Mouse (Mus musculus): ENCODE measurements around the gene Rptor.
A peak's percentile ranks its signal among the peaks of the same experiment; 100 is the strongest.

Gene Rptor

GRCm38 (mm10) chr11:119862523-119863299, 260.0 kb downstream of the Rptor start:
- DNase-seq (ENCODE audit: low spot score) = no peak

DNA sequence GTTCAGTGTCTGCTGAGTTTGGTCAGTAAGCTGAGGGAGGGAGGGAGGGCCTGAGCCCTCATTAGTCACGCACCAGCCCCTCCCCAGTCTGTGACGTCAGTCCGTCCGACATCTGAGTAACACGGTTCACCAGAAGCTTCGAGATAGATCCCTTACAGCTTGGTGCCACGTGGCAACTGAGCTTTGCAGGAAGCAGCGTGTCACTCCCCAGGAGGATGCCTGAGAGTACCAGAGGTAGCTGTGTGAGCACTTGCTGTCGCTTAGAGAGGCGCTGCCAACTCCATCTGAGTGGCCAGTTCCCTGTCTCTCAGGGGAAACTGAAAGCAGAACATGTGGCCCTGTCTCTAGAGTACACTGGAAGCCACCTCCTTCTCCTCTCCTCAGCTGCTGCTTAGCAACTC, 260.7 kb downstream of the Rptor start:
- peak; percentile 37 for DNase-seq (ENCODE audit: low spot score)

DNA sequence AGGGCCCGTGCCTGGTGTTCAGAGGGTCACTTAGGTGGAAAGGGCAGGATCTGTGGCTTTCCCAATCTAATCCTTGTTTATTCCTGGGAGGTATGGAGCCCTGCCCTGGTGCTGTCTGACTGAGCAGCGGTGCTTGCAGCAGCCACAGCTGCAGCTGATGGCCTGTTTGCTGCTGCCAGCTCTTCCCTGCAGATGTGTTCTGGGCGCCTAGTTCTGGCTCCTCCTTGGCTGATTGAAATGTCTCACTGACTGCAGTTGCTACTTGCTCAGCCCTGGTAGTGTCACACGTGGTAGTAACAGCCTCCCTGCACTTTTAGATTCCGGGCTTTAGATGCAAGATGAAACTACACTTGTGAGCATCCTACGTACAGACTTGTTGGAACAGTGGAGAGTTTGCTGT, 264.1 kb downstream of the Rptor start:
- no peak for DNase-seq (ENCODE audit: low spot score)

- no peak for DNase-seq (ENCODE audit: low spot score)
These were observed 265.4 kb downstream of the Rptor start for GRCm38 (mm10) chr11:119868138-119868537.

DNA sequence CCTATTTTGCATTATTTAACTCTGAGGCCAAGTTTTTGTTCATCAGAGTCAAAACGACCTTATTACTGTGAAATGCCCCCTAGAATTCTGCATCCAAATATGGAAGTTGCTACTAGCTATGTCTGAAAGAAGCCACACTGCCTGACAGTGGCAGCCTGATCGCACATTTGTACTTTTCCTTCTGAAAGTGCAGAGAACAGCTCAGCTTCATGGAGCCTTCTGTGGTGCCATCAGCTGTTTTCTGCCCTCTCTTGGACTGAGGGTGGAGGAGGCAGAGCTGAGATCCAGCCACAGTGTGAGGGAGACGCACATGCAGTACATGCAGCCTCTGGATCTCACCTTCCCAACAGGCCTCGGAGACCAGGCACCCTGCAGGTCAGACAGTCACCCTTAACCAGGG, 265.9 kb downstream of the Rptor start:
- no peak for DNase-seq (ENCODE audit: low spot score)

DNA sequence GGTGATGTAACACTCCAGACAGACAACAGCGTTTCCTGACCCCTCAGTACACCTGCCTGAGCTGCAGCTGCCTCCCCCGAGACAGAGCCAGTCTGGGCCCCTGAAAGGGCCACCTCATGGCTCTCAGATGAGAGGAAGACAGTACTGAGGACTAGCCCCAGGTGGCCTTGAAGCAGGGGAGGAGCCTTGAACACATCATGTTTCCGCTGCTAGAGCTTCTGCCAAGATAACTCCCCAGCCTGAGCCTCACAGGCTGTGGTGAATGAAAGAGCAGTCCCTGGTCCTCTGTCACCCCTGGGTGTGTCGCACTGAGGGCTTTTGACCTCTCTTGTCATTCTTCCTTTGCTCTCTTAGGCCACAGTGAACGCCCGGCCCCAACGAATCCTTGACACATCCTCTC, 268.4 kb downstream of the Rptor start:
- DNase-seq (ENCODE audit: low spot score) = no peak

- no peak for DNase-seq (ENCODE audit: low spot score)
These were observed 270.9 kb downstream of the Rptor start for GRCm38 (mm10) chr11:119873643-119874042.

GRCm38 (mm10) chr11:119874841-119875240, 272.1 kb downstream of the Rptor start:
- DNase-seq (ENCODE audit: low spot score) = no peak

- DNase-seq (ENCODE audit: low spot score) = no peak
These were observed 273.0 kb downstream of the Rptor start for GRCm38 (mm10) chr11:119875685-119876084.

GRCm38 (mm10) chr11:119877124-119877523, 274.4 kb downstream of the Rptor start:
- no peak for DNase-seq (ENCODE audit: low spot score)

DNA sequence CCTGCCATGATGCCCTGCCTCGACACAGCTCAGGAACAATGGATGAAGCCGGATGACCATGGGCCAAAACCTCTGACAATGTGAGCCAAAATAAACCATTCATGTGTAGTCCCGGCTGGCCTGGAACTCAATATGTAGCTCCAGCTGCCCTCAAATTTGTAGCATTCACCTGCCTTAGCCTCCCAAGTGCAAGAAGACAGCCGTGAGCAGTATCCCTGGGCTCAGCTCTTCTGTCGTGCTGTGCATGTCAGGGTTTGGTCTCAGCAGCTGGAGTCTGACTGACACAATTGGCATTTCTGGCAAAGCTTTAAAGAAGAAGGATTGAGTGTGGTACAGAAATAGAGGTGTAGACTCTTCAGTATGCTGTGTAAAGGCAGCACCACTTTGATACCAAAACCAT, 276.9 kb downstream of the Rptor start:
- DNase-seq (ENCODE audit: low spot score) = no peak

DNA sequence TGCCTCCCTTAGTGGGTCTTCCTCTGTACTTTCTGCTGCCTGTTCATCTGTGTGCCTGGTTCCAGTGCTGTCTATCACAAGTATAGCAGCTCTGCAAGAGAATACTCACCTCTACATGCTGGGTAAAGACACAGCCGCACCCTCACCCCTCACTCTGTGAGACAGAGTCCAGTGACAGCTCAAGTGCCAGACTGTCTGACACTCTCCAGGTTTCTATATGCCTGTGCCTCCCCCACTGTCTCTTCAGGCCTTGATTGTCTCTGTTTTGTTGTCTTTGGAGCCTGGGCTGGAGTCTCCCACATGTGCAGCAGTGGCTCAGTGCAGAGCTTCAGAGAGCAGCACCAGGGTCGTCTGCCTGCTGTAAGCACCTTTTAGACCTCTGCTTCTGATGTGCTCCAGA, 280.9 kb downstream of the Rptor start:
- DNase-seq (ENCODE audit: low spot score) = no peak

DNA sequence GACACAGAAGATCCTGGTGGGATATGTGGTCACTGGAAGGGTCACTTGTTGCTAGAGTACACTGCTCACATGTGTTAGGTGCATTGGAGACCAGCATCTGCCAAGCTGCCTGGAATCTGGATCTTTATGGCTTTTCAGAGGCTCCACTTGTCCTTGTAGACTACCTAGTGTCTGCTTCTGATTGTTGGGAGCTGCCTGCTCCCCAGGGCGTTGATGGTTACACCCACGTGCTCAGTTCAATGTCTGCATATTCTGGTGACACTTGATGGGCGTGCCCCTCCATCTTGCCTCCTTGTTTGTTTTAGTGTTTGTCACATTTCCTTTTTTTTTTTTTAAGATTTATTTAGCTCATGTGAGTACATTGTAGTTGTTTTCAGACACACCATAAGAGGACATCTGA, 287.3 kb downstream of the Rptor start:
- no peak for DNase-seq (ENCODE audit: low spot score)

DNA sequence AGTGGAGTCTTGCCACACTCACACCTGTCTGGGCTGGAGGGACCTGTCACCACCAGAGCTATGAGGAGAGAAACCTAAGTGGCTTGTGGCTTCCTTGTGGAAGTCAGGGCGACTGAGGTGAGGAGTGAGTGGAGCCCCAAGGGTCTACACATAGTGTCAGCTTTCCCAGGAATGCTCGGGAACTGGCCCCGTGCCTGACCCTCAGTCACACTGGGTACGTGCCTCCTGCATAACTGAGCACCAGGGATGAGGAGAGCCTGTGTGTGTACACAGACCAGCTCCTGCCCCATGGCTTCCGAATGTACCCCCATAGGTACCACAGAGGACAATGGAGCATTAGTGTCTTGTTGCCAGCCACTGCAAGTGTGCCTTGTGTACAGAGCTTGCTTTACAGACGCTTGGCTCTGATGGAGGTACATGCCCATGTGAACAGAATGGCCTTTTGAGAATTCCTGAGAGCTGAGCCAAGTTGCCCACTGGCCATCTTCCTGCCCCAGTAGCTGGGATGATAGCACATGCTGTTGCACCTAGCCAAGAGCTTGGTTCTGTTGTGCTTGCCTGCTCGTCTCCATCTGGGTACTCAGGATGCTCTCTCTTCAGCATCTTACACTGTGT, 289.0 kb downstream of the Rptor start:
- DNase-seq (ENCODE audit: low spot score) = no peak

DNA sequence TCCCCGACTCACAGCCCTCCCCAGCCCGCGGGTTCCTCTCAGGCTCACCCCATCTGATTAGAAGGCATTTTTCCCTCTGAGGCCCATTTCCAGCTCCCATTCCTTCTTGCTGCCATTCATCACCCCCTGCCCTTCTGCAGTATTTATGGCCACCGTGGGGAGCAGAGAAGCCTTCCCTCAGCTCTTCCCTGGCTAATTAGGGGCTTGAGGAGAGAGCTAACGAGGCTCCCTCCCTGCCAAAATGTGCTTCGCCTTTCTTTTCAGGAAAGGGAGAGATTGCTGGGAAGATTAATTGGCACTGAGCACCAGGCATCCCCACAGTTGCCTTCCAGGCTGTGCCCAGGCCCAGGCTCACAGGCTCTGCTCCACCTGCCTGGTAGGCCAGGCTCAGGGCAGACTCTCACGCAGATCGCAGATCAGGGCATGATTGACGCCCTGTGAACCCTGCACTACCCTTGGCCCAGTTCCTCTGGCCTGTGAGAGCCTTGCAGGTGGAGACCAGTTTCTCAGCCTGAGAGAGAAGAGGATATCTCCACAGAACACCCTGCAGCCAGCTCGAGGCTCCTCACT, 291.0 kb downstream of the Rptor start:
- no peak for DNase-seq (ENCODE audit: low spot score)

- no peak for DNase-seq (ENCODE audit: low spot score)
These were observed 291.9 kb downstream of the Rptor start for GRCm38 (mm10) chr11:119894634-119895033.

DNA sequence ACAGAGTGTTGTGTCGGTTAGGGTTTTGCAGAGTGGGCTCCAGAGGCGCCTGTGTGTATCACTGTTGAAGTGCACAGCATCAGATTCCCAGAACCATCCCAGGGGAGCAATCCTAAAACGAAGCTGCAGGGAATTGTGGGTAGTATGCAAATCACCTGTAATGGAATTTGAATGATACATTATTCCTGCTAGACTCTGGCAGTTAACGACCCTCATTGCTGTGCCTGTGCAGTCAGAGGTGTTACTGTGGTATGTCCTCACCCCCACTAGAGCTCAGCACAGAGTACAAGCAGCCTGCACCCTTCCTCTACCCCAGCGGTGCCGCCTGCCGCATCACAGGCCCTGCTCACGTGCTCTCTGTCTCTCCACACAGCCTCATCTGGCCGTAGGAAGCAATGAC, 294.3 kb downstream of the Rptor start:
- DNase-seq (ENCODE audit: low spot score) = no peak

DNA sequence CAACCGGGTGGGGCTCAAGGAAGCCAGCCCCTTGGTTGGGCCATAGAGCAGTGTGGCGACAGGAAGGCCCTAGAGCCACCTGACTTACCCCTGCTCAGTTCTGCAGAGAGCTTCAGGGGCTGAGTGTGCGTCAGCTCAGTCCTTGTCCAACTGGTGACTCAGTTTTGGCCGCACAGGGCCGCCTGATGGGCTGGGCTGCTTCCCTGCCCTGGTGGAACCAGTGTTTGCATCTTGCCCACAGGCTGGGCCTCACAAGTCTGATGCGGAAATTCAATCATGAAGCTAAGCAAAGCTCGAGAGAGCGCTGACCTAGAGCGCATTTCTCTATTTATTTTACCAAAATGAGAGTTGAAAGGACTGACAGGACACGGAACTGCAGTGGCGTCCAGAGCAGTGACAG, 296.3 kb downstream of the Rptor start:
- DNase-seq (ENCODE audit: low spot score) = no peak

- no peak for DNase-seq (ENCODE audit: low spot score)
These were observed 298.5 kb downstream of the Rptor start for GRCm38 (mm10) chr11:119901174-119901573.

GRCm38 (mm10) chr11:119902891-119903290, 300.2 kb downstream of the Rptor start:
- no peak for DNase-seq (ENCODE audit: low spot score)

- peak; percentile 47 for DNase-seq (ENCODE audit: low spot score)
These were observed 302.0 kb downstream of the Rptor start for GRCm38 (mm10) chr11:119904621-119905286.

GRCm38 (mm10) chr11:119905794-119906193, 303.1 kb downstream of the Rptor start:
- DNase-seq (ENCODE audit: low spot score) = no peak
